Comparison of ENCODE assay signal across 16 mouse cellular contexts in genomic region chr10:126528801-126529200, GRCm38 (mm10).
"Had no signal": no experiment of that assay in that cellular context is flagged by ENCODE, and none has a peak within 500 bp of the region (broad histone marks: within the 10 kb centered on the region; RNA-seq: fewer than 3 reads in every experiment).

No protein-coding gene starts in this region.

- H3K4me1 ChIP-seq: lung, embryonic 15.5 days; megakaryocyte, embryonic 14.5 days; neural tube, embryonic 12.5 days; stomach, embryonic 15.5 days had no signal

- DNase-seq: liver, postnatal 0 days; lung, adult 2 months; lung, postnatal 14 days; lung, postnatal 36 days; right cerebral cortex, postnatal 14 days; thymus, adult 2 months; thymus, postnatal 25 days; thymus, postnatal 4 days had no signal

- H3K4me3 ChIP-seq: lung, embryonic 15.5 days; midbrain, embryonic 13.5 days; midbrain, embryonic 15.5 days; neural tube, embryonic 12.5 days; stomach, embryonic 15.5 days had no signal

- H3K36me3 ChIP-seq: lung, embryonic 15.5 days; midbrain, embryonic 13.5 days; midbrain, embryonic 15.5 days; neural tube, embryonic 12.5 days; stomach, embryonic 15.5 days had no signal

- H3K27ac ChIP-seq: lung, embryonic 15.5 days; macrophage; midbrain, embryonic 13.5 days; midbrain, embryonic 15.5 days; neural tube, embryonic 12.5 days; stomach, embryonic 15.5 days; stomach, postnatal 0 days had no signal

- H3K27me3 ChIP-seq: lung, embryonic 15.5 days; megakaryocyte, embryonic 14.5 days; midbrain, embryonic 13.5 days; midbrain, embryonic 15.5 days; neural tube, embryonic 12.5 days; stomach, embryonic 15.5 days had no signal
